Mouse (Mus musculus) hindbrain, embryonic 16.5 days (tissue): Measurements from ENCODE around the gene Ninl. TPM values are rescaled to one million over a fixed set of nuclear protein-coding genes. Genes with fewer than 3 reads are reported as not detected.

Experiments used
- ATAC-seq: fragments of 200-750 bp; cut with Nextera tagmentation; 2 replicates; pipeline ENCODE4 v1.8.0; 2017; ENCODE audit warnings: moderate TSS enrichment, moderate library complexity
- H3K27ac ChIP-seq: fragments of 300-500 bp; sonication (generic); 2 replicates; pipeline ENCODE4 v1.5.1; 2014; ENCODE audit warnings: low read depth, mild to moderate bottlenecking, control low read depth, low read length, moderate library complexity
- H3K27me3 ChIP-seq: fragments of 300-500 bp; sonication (generic); replicated peaks from 2 replicates; pipeline ENCODE4 v1.6.1; 2014; ENCODE audit warnings: low read length; ENCODE audit not compliant: control insufficient read depth, insufficient read depth
- H3K36me3 ChIP-seq: fragments of 300-500 bp; sonication (generic); 2 replicates; pipeline ENCODE4 v1.6.1; 2014; ENCODE audit warnings: mild to moderate bottlenecking, low read length, moderate library complexity, mixed read lengths; ENCODE audit not compliant: control insufficient read depth, insufficient read depth
- H3K4me1 ChIP-seq: fragments of 300-500 bp; sonication (generic); 2 replicates; pipeline ENCODE4 v1.6.1; 2014; ENCODE audit warnings: low read depth, low read length; ENCODE audit not compliant: control insufficient read depth, insufficient read depth
- H3K4me2 ChIP-seq: fragments of 300-500 bp; sonication (generic); 2 replicates; pipeline ENCODE4 v1.6.1; 2014; ENCODE audit warnings: mild to moderate bottlenecking, low read length, control low read depth, moderate library complexity
- H3K4me3 ChIP-seq: fragments of 300-500 bp; sonication (generic); 2 replicates; pipeline ENCODE4 v1.5.1; 2014; ENCODE audit warnings: mild to moderate bottlenecking, low read length, control low read depth, moderate library complexity
- H3K9ac ChIP-seq: fragments of 300-500 bp; sonication (generic); 2 replicates; pipeline ENCODE4 v1.6.1; 2014; ENCODE audit warnings: low read depth, mild to moderate bottlenecking, control low read depth, low read length, moderate library complexity
- H3K9me3 ChIP-seq: fragments of 300-500 bp; sonication (generic); 2 replicates; pipeline ENCODE4 v1.6.1; 2014; ENCODE audit warnings: mild to moderate bottlenecking, low read length, moderate library complexity; ENCODE audit not compliant: control insufficient read depth
- WGBS: fragments of 180-500 bp; shearing (Covaris S2); extraction: QIAGEN DNeasy Blood & Tissue Kit; methylation state at CpG from one replicate; pipeline ENCODE4 v1.1.7; 2014; 5-methylcytosine and 5-hydroxymethylcytosine counted together
- polyA plus RNA-seq: library from polyadenylated mRNA; unstranded; fragments of >200 nt; fragmentation: Nextera tagmentation; extraction: Ambion mirVana; gene quantifications from 2 replicates; pipeline ENCODE4 v1.2.1, GENCODE M21; 2015

Gene Ninl
- polyA plus RNA-seq, 1 experiment from 2014 or later, result 4.6 TPM

GRCm38 (mm10) chr2:150923505-150923904 lies 115.7 kb downstream of the Ninl start:
- Histone ChIP-seq H3K9me3 (no peaks in the 10 kb centered on the region), H3K4me1 (no peaks in the 10 kb centered on the region), H3K36me3 (no peaks in the 10 kb centered on the region; the same call in 1 of the 2 replicates), H3K27me3 (no peaks in the 10 kb centered on the region), H3K9ac (no peak overlapping the region), H3K4me3 (no peak overlapping the region), H3K27ac (no peak overlapping the region), H3K4me2 (no peak overlapping the region)
- 86% methylated on average over 7 of the region's 7 CpGs for WGBS
- no peak for ATAC-seq

GRCm38 (mm10) chr2:150923026-150923425 lies 116.2 kb downstream of the Ninl start:
- WGBS, result 93% methylated on average over 3 of the region's 3 CpGs

GRCm38 (mm10) chr2:150922165-150922564 lies 117.0 kb downstream of the Ninl start:
- Histone ChIP-seq H3K36me3 (peaks cover 3% of the 10 kb centered on the region), H3K27me3 (no peaks in the 10 kb centered on the region), H3K4me3 (no peak overlapping the region), H3K9me3 (no peaks in the 10 kb centered on the region), H3K4me1 (no peaks in the 10 kb centered on the region), H3K4me2 (no peak overlapping the region), H3K27ac (no peak overlapping the region), H3K9ac (no peak overlapping the region)
- ATAC-seq, result no peak
- WGBS, result 94% methylated on average over 4 of the region's 4 CpGs

More at GRCm38 (mm10) chr2:150923026-150923425, 116.2 kb downstream of the Ninl start:
- Histone ChIP-seq H3K36me3 (no peaks in the 10 kb centered on the region; the same call in 1 of the 2 replicates), H3K4me2 (no peak overlapping the region), H3K9me3 (no peaks in the 10 kb centered on the region), H3K27ac (no peak overlapping the region), H3K27me3 (no peaks in the 10 kb centered on the region), H3K4me3 (no peak overlapping the region), H3K4me1 (no peaks in the 10 kb centered on the region), H3K9ac (no peak overlapping the region)
- ATAC-seq, result no peak

GRCm38 (mm10) chr2:150921697-150922096 lies 117.5 kb downstream of the Ninl start:
- H3K36me3 ChIP-seq, result peaks cover 5% of the 10 kb centered on the region
- ATAC-seq, result no peak
- no peak overlapping the region for H3K9ac ChIP-seq
- H3K27me3 ChIP-seq, result no peaks in the 10 kb centered on the region
- 95% methylated on average over 6 of the region's 6 CpGs for WGBS
- no peaks in the 10 kb centered on the region for H3K9me3 ChIP-seq
- H3K4me1 ChIP-seq, result no peaks in the 10 kb centered on the region
- no peak overlapping the region for H3K4me3 ChIP-seq
- H3K4me2 ChIP-seq, result no peak overlapping the region
- H3K27ac ChIP-seq, result no peak overlapping the region

- no peak overlapping the region for H3K4me3 ChIP-seq
- H3K27me3 ChIP-seq, result no peaks in the 10 kb centered on the region
- no peak overlapping the region for H3K9ac ChIP-seq
- peaks cover 5% of the 10 kb centered on the region for H3K36me3 ChIP-seq
- no peak for ATAC-seq
- H3K4me1 ChIP-seq, result no peaks in the 10 kb centered on the region
- no peak overlapping the region for H3K4me2 ChIP-seq
- H3K9me3 ChIP-seq, result no peaks in the 10 kb centered on the region
- H3K27ac ChIP-seq, result no peak overlapping the region
- WGBS, result 96% methylated on average over 3 of the region's 3 CpGs
These were observed 118.6 kb downstream of the Ninl start for GRCm38 (mm10) chr2:150920543-150920942.

- H3K9me3 ChIP-seq, result no peaks in the 10 kb centered on the region
- H3K9ac ChIP-seq, result no peak overlapping the region
- H3K27ac ChIP-seq, result no peak overlapping the region
- H3K36me3 ChIP-seq, result peaks cover 5% of the 10 kb centered on the region
- H3K4me2 ChIP-seq, result no peak overlapping the region
- no peaks in the 10 kb centered on the region for H3K27me3 ChIP-seq
- no peak for ATAC-seq
- H3K4me3 ChIP-seq, result no peak overlapping the region
- 87% methylated on average over 3 of the region's 3 CpGs for WGBS
- no peaks in the 10 kb centered on the region for H3K4me1 ChIP-seq
These were observed 120.5 kb downstream of the Ninl start for GRCm38 (mm10) chr2:150918720-150919119.

GRCm38 (mm10) chr2:150915786-150916185 lies 123.4 kb downstream of the Ninl start:
- no peak overlapping the region for H3K4me3 ChIP-seq

GRCm38 (mm10) chr2:150914781-150915515 lies 124.2 kb downstream of the Ninl start:
- WGBS, result 87% methylated on average over 4 of the region's 4 CpGs
- Histone ChIP-seq H3K27ac (no peak overlapping the region), H3K9ac (no peak overlapping the region), H3K4me2 (no peak overlapping the region), H3K4me1 (peaks cover 3% of the 10 kb centered on the region), H3K27me3 (no peaks in the 10 kb centered on the region), H3K36me3 (peaks cover 5% of the 10 kb centered on the region), H3K9me3 (no peaks in the 10 kb centered on the region), H3K4me3 (no peak overlapping the region)
- no peak for ATAC-seq

More at GRCm38 (mm10) chr2:150915786-150916185, 123.4 kb downstream of the Ninl start:
- no peaks in the 10 kb centered on the region for H3K27me3 ChIP-seq
- H3K4me2 ChIP-seq, result no peak overlapping the region
- H3K27ac ChIP-seq, result no peak overlapping the region
- H3K36me3 ChIP-seq, result peaks cover 5% of the 10 kb centered on the region
- no peaks in the 10 kb centered on the region for H3K4me1 ChIP-seq
- 94% methylated on average over 5 of the region's 5 CpGs for WGBS
- H3K9ac ChIP-seq, result no peak overlapping the region
- H3K9me3 ChIP-seq, result no peaks in the 10 kb centered on the region
- ATAC-seq, result no peak

GRCm38 (mm10) chr2:150910295-150910881 lies 128.8 kb downstream of the Ninl start:
- Histone ChIP-seq H3K36me3 (no peaks in the 10 kb centered on the region), H3K4me1 (peaks cover 4% of the 10 kb centered on the region), H3K27me3 (no peaks in the 10 kb centered on the region), H3K4me2 (peak overlapping the region; percentile 71), H3K9ac (peak overlapping the region; percentile 70; the same call in 1 of the 2 replicates), H3K4me3 (peak overlapping the region; percentile 84), H3K9me3 (no peaks in the 10 kb centered on the region), H3K27ac (no peak overlapping the region)
- 39% methylated on average over 8 of the region's 10 CpGs for WGBS
- no peak for ATAC-seq
